Mouse (Mus musculus): ENCODE data around the gene Nkx1-2. TPM values are rescaled to one million over a fixed set of nuclear protein-coding genes. Genes with fewer than 3 reads are reported as not detected.

Nkx1-2 gene
- polyA plus RNA-seq, 1 experiment from 2014 or later, result 4.5 TPM

Other genes with a start within 250 kb of the Nkx1-2 start
- gene Oat, start 23.2 kb downstream of the Nkx1-2 start, polyA plus RNA-seq (2014; fragmentation: Nextera tagmentation; extraction: Ambion mirVana), result 145 and 152 TPM in 2 replicates
- gene Lhpp, start 11.0 kb upstream of the Nkx1-2 start, polyA plus RNA-seq (2014; fragmentation: Nextera tagmentation; extraction: Ambion mirVana), result 18.3 and 20.8 TPM in 2 replicates
- 17.0 and 17.5 TPM in 2 replicates for gene Fam53b, start 214.2 kb upstream of the Nkx1-2 start, polyA plus RNA-seq (2014; fragmentation: Nextera tagmentation; extraction: Ambion mirVana)